Mouse (Mus musculus): ENCODE data around the gene Cdk19.
"Not testable (repeated sequence)": the region's sequence is repeated elsewhere in the genome, so short reads cannot be mapped to it uniquely, and the experiment has no call there.

Gene Cdk19

DNA sequence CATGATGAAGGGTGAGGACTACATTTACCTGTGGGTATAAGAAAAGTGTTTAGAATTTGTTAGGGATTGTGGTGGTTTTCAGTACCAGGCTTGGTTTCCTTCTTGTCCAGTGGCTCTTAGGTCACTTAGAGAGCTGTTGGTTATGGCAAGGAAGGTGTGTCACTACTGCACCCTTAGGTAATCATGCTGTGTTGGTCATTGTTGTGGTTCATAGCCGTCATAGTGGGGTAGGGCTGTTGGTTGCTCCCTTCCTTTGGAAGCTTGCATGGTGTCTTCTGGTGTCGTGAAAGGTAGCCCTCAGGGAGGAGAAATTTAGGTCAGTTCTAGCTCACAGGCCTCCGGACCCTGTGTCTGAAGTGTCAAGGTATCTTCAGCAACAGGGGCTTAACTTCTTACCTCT lies 46.0 kb downstream of the Cdk19 start:
- intact Hi-C loops (cut with DNase I) = no loop called here

DNA sequence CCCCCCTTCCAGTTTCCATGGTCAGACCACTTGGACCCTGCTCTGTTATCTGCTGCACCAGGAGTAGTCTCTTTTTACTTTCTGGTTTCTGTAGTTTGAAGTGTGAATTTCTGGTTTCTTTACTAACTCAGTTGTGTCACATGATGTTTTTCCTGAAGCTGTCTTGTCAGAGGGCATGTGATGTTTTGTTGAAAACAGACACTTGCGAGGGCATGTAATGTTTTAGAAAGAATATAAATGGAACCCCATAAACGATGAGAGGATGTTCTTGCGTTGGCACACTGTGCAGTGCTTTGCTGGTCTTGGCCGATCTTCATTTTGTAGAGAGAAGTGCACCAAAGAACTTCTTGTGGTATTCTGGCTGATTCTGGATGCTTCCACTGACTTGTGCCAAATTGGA lies 46.8 kb downstream of the Cdk19 start:
- intact Hi-C loops (cut with DNase I) = no loop called here

DNA sequence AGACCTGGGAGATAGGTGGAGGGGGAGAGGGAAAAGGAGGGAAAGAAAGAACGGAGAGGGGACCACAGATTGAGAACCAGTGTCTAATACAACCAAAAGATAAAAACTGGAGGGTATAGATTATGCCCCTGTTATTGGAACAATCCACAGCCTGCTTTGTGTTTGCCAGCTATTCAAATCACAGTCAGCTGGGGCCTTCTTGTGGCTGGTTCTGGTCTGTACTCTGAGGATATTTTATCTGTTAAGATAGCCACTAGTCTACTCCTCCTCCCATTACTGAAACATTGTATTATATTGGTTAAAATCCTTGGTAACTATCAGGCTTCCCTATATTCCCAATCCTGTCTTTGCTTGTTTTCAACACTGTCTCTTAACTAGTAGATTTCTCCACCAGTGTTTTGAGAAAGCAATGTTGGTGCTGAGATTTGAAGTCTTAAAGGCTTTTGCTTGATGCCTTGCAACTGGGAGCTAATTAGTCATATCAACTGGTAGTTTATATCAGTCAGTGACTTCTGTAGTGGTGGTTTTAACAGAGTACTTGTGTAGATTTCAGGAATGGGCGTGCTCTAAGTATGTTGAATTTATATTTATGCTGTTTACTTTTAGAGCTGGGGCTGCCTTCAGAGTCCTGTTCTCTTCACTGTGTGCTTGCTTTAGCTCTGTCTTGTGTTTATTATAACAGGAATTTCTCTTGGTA lies 54.2 kb downstream of the Cdk19 start:
- intact Hi-C loops (cut with DNase I) = no loop called here

DNA sequence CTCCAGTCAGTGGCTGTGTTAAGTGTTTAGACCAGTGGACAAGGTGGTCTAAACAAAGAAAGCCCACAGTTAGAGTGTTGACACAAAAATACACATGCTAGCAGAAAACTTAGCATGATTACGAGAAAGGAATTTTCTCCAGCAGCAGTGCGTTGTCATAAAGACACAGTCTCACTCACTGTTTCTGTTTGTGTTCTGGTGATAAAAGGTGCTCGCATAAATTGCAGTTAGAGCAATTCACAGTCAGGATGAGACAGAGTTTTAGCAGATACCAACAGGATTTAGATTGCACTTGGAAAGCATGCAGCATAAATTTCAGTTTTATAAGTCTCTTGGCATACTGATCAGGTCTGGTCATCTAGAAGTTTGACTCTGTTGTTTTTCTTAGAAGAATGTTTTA lies 59.5 kb downstream of the Cdk19 start:
- intact Hi-C loops (cut with DNase I) = no loop called here

DNA sequence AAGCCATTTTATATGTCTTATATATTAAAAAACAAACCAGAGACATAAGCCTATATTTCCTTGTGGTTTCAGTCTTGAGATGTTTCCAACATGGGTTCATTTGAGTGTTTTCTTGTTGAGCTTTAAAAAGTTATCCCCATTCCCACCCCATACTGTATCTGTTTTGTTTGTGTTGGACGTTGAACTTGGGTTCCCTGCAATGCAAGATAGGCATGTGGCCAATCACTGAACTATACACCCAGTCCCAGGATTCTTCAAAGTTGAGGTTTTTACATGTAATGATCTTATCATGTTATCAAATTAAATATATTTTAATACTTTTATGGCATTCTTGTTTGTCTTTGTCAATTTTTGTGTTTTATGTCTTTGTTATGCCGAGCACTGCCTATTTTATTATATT lies 60.0 kb downstream of the Cdk19 start:
- intact Hi-C loops (cut with DNase I) = no loop called here

DNA sequence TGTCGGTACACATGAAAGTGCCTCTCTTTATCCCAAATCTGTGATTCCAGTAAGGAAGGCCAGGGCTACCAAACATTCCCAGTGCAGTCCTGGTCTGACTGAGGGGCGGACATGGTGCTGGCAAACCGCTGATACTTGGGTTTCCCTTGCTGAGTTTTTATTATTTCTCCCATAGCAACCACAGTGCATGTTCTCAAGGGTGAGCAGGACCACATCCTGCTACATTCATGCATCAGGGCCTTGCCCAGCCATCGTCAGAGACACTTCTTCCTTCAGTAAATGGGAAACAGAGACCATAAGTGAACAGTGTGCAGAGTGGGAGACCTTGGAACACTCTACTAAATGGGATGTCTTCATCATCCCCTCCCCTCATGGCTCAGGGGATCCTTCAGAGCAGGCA lies 60.9 kb downstream of the Cdk19 start:
- intact Hi-C loops (cut with DNase I) = no loop called here

DNA sequence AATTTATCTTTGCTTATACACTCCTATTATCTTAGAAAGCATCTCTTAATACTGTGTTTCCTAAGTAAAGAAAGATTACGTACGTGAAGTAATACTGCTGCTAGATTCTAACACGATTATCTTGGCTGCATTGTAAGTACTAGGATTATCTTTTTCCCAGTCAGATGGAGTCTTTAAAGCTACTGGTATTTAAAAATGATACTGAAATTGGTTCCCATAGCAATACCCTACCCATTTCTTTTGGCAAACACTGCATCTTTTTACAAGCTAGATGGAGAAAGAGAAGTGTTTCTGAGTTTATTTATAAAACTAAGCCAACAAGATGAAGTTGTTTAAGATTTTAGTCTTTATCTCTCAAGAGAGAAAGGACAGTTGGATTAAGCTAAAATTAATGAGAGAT lies 67.3 kb downstream of the Cdk19 start:
- intact Hi-C loops (cut with DNase I) = no loop called here

DNA sequence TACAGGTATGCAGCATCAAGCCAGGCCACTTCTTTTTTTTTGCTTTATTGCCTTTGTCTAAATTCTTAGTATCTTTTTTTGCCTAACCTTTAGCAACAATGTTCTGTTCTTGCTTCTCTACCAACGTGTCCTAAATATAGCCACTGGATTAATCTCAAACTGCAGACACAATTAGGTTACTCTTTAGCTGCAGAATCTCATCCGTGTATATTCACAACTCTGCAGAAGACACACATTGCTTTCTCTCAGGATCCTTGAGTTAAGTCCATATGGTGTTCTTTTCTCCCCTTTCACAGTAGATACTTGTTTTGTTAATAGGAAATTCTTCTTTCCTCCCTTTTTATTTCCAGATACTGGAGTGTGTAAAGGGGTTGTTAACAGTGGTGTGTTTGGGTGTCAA lies 70.0 kb downstream of the Cdk19 start:
- intact Hi-C loops (cut with DNase I) = no loop called here

DNA sequence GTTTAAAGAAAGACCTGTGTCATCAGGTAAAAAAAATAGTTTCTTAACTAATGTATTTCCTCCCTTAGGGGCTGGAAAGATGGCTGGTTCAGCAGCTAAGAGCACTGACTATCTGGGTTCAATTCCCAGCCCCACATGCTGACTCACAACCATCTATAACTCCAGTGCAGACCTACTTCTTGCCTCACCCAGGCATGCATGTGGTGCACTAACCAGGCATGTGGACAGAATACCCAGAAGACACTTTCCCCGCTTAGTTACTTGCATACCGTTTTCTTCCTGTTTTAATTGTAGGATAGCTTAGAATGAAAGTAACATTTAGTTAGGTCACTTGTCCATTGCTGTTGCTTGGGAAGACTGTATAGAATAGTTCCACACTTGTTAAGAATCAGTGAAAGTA lies 72.0 kb downstream of the Cdk19 start:
- intact Hi-C loops (cut with DNase I) = no loop called here

DNA sequence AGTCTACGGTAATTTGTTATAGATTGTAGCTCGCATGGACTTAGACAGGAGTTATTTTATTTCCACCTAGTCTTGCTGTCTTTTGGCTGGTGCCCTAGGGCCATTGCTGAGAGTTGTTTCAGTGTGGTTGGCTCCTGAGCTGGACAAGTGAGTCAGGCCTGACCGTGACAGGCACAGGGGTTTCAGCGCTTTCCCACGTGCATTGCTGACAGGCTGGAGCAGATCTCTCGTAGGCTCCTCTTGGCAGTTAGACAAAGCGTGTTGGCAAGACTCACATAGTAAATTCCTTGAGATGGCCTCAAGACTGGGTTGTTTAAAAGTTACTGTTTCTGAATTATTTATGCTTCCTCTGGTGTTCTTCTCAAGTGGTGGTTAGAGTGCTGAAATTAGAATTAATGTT lies 77.6 kb downstream of the Cdk19 start:
- intact Hi-C loops (cut with DNase I) = no loop called here

DNA sequence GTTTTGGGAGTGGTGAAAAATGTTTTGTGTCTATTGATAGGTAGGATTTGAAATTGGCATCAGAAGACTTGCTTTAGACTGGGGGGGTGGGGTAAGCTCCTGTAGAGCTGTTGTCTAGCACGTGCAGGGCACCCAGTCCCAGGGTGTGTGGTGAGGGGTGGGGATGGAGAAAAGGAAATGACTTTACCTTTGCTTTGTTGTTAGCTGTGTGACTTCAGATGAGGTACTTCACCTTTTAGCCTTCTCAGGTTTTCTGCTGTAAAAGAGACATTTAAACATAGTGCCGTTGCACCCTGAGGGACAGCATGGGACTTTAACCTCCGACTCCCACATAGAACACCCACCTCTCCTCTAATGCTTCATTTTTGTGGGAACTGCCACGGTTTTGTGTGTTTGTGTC lies 80.5 kb downstream of the Cdk19 start:
- intact Hi-C loops (cut with DNase I) = no loop called here

DNA sequence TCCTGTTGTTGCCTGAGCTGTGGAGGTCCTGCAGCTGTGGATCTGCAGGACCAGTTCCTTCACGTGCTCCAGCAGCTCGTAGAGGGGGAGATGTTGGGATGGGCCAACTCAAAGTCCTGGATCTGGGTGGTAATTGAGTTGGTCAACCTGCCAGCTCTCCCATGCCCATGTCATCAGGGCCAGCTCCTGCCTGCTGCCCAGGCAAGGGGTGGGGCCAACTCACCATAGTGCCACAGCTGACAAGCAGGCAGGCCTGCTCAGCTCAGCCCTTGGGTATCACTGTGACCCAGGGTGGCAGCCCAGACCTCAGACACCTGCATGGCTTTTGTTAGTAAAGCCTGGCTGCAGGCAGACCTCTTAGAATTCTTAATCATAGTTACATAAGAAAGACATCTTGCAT lies 81.3 kb downstream of the Cdk19 start:
- intact Hi-C loops (cut with DNase I) = no loop called here

DNA sequence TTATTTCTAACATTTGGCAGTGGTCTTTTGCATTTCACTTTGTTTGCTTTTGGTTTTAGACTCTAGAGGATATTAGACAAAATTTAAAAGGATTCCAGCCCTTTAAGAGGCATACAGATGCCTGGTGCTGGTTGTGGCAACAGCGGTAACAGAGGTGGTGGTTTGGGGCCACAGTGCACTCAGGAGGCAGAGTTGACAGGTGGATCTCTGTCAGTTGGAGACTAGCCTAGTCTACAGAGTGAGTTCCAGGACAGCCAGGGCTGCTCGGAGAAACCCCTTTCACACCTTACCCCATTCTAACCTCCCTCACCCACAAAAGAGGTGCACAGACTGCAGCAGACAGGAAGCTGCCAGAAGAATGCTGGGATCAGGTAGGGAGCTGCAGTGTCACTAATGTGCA lies 82.4 kb downstream of the Cdk19 start:
- intact Hi-C loops (cut with DNase I) = no loop called here

DNA sequence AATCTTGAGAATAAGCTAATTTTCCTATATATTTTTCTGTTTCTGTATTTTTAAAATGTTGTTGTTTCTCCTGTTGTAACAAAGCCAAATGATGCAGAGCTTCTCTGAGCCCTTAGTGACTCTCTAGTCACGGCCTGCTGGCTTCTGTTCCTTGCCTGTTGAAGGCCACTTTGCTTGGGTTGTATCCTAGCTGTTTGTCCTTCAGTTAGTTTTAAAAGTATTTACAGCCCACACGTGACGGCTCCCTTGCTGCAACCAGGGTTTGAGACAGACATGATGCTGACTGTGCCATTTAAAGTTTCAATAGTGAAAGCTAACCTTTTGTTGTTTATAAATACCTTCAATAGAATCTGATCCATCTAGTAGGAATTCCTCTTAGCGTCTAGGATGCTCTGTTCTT lies 83.3 kb downstream of the Cdk19 start:
- intact Hi-C loops (cut with DNase I) = no loop called here

DNA sequence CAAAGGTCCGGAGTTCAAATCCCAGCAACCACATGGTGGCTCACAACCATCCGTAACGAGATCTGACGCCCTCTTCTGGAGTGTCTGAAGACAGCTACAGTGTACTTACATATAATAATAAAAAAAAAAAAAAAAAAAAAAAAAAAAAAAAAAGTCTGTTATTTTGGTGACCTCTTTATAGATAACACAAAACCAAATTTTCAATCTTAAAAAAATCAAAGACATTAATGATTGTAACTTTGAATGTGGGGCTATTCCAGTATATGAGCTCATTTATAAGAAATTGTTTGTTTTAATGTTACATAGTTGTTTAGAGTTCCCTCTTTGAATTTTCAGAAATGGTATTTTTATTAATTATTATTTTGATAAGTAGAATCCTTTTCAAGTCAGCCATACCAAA lies 85.1 kb downstream of the Cdk19 start:
- intact Hi-C loops (cut with DNase I) = not testable (repeated sequence)

DNA sequence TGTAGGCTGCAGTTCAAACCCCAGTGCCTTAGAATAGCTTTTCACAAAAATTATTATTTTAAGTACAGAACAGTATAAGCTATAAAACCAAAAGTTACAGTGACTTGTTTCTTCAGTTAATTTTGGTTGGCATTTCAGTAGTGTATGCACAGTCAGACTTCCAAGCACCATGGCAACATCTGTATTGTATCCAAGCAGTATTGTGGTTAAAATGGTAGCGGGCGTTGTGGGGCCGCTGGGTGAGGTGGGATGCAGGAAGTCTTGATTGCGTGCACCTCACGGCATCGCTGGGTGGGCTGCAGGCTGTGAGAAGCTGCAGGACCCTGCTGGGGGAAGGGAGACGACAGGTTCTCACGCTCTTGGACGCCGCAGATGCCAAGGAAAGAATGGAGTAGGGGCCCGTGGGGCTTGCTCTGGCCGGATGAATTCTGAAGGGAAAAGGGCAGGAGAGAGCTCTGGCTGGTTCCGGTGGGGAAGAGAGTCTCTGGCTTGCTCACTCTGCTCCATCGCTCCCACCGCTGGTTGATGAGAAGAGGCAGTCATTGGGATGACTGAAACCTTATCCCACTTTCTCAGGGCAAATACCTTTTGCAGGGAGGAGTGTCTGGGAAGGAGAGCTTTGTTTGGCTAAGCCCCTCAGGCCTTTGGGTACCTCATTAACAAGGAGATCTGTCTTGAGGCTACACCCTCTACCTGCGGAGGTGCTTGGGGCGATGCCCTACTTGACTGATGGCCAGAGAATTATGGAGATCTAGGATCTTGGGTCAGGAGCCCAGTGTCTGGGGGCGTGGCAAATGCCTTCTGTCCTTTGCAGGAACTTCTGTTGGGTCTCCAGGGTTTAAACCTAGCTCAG lies 86.1 kb downstream of the Cdk19 start:
- intact Hi-C loops (cut with DNase I) = no loop called here

DNA sequence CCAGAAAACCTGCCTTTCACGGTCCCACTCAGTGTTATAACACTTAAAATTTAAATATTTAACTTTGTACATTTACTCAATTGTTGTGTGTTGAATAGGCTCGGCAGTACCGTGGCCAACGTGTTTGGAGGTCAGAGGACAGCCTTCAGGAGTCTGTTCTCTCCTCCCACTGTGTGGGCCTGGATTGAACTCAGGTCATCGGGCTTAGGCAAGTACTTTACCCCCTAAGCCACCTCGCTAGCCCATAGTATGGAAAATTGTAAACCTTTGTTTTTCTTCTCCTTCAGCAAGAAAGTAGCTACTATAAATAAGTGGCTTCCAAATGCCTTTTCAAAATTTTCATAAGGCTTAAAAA lies 86.7 kb downstream of the Cdk19 start:
- intact Hi-C loops (cut with DNase I) = no loop called here

DNA sequence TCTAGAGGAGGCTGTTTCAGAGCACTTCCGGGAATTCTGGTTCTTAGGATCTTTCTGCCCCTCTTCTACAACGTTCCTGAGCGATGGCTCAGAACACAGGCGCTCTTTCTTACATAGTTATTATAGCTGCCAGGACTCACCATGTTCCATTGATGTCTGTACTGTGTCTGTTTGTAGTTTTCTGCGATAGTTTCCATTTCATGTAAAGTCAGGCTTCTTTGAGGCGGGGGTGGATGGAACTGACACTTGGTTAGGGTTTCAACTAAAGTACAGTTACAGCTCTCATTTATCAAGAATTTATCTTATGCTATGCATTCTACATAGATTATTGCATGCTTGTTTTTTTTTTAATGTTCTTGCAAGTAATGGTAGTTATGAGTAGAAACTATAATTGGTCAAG lies 89.3 kb downstream of the Cdk19 start:
- intact Hi-C loops (cut with DNase I) = no loop called here

DNA sequence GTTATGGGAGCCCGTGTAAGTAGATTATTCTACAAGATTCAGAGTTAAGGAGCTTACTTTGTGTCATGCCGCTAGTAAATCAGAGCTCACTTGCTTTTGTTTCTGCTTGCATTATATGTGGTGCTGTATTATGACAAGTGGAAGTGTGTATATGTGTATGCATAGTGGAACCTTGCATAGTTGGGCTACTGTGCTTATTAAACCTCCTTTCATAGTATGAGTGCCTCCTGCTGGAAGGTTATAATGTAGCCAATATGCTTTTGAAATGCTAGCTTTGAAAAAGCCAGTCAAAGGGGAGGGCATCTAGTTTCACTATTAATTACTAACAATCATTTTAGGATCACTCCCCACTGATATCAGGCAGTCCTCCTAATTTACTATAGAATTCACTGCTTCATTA lies 89.7 kb downstream of the Cdk19 start:
- intact Hi-C loops (cut with DNase I) = no loop called here

DNA sequence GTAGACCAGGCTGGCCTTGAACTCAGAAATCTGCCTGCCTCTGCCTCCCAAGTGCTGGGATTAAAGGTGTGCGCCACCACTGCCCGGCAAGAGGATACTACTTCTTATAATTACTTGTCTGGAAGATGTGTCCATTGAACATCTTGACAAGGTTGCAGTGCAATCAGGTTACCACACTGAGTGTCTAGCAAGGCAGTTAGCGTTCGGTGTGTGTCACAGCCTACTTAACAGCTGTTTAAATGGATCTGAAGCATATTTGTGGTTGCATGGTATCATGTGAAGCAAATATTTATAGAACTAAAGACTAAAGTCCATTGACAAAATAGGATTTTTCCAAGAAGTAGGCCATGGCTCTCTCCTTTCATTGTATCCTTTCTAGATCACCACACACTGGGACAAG lies 90.8 kb downstream of the Cdk19 start:
- intact Hi-C loops (cut with DNase I) = no loop called here

DNA sequence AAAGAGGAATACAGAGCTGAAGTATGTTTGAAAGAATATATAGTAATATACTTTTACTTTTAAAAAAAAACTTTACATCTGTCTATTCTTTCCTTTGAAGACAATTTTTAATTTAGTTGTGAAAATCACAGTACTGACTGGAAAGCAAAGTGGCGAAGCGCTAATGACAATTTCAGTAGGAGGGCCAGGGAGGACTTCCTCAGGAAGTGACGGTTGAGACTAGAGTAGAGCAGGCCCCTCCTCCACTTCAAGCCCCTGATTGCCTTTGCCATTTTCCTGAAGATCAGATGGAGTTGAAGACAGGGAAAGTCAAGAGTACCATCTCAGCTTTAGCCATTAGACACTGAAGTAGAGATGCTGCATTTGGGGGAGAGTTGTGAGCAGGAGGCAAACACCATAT lies 92.6 kb downstream of the Cdk19 start:
- intact Hi-C loops (cut with DNase I) = no loop called here

DNA sequence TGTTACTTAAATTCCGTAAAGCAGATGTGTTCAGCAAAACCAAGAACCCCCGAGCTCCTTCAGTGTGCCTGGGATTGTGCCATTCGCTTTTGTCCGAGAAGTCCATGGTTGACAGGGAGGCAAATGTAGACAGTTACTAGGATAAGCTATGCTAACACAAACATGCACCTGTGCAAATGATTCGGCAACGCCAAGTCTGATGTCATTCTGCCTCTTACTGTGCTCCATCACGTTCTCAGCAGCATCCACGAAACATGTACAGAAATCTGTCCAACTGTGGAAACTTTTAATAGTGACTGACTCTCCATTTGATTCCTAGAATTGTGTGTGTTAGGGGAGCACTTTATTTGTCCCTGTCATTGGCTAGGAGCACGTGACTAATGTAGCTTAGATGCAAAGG lies 93.0 kb downstream of the Cdk19 start:
- intact Hi-C loops (cut with DNase I) = no loop called here

DNA sequence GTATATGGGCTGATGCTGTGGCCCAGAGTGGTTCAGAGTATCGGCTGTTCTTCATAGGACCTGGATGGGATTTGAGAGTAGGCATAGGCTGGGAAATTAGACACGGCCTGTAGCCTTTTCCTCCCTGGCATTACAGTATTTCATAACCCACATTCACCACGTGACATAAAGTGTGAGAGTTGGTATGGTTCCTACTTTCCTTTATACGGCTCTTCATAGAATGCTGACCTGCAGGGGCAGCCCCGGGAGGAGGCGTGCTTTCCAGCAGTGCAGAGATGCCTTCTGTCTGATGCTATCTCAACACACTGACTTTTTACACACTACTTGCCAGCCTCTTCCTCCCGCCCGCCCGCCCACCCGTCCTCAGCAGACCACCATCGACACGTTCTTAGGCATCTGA lies 96.0 kb downstream of the Cdk19 start:
- intact Hi-C loops (cut with DNase I) = no loop called here
